Mouse (Mus musculus) retina, postnatal 1 day (tissue): ENCODE measurements around the gene Cftr.

ENCODE experiments used
- DNase-seq: peaks from one replicate; pipeline ENCODE4 v3.0.0-alpha.2; 2012

The Cftr gene

DNA sequence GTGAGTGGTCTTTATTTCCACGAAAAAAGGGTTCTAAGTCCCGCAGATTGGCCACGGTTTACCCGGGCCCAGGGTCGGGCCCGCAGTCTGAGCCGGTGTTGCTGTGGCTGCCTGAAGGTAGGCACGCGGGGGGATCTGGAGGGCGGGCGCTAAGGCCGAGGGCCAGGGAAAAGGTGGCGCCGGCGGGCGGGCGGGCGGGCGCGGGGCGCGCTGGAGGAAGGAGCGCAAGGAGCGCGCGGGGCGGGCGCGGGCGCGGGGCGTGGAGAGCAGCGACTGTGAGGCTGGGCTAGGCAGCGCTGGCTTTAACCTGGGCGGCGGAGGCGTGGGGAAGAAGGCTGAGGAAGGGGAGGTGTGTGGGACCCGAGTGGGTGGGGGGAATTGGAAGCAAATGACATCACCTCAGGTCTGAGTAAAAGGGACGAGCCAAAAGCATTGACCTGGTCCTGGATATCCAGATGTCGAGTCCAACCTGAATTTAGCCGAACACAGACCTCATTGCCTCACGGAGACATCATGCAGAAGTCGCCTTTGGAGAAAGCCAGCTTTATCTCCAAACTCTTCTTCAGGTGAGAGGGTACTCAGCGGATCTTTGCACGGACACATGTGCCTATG is at the start of gene Cftr:
Gene Cftr (plus strand): TSS at position 377 of the 612 bp plus-strand sequence.
- peak; percentile 62 for DNase-seq

DNA sequence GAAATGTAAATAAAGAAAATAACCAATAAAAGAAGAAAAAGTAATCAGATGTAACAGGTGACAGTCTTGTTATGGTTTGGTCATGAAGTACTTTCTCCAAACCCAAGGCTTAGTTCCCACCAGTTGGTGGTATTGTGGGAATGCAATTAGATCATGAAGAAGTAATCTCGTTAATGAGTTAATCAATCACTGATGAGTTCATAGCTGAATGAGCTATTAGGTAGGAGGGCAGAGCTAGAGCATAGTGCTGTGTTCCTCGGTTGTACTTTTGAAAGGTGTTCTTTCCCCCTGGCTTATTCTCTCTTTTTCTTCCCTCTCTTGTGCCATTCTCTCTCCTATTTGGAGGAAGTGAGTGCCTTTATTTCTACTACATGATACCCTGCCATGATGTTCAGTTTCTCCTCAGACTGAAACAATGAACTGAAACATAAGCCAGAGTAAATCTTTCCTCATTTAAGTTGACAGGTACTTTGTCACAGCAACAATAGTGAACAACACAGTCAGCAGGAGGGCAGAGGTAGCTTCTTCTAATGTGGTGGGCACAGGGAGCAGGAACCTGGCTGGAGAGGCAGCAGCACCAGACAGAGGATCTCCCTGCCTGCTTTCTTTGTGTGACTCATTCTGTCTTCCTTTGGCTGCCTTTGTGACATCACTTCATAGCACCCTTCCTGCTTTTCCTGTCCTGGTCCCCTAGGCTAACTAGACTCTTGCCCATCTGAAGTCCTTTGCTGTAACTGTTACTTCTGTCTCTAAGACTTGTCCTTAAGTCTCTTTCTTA is 43.1 kb upstream of the Cftr start:
- no peak for DNase-seq

DNA sequence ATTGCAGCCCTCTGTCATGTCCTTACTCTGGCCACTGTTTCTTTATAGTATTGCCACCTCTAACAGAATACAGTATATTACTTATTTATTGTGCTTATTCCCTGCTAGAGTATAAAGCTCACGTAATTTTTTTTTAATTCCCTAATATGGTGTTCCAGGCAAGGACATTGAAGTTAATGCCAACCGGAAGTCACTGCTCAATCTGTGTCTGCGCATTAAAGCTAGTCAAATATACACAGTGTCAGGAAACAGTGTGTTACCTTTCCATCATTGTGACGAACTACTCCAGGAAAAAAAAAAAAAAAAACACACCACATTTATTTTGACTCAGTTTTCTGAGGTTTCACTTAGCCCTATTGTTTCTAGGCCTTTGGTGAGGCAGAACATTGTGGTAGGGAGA is 42.4 kb upstream of the Cftr start:
- no peak for DNase-seq

DNA sequence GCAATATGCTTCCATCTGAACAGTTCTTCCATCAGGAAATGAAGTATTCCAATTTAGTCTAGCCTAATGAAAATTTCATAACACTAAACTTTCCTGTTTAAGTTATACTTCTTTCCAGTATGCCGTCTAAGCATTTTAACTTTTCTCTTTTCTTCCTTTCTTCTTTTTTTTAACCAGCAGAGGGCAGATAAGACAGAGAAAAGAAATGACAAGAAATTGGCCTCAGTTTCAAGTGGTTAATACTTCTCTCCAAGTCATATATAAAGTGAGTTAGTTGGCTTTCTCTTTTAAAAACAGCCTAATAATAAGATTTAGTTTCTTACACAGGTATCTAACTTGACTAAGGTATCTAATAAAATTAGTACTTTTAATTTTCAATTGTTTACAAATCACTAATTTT is 35.2 kb upstream of the Cftr start:
- DNase-seq, result no peak

DNA sequence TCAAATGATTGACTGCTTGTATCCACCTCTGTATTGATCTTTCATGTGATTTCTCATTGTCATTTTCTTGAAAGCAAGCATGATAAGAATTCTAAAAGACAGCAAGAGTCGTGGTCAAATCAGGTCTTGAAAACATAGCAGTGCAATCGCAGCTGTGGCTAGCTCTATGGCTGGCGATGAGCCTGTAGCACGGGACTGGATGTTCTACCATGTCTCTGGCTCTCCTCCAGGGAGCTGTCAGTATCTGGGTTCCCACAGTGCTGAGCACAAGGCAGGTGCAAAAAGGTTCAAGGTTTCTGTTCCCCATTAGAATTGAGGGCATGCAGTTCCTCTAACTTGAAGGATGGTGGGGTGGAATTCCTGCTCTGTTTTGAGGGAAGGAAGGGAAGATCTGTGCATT is 17.5 kb upstream of the Cftr start:
- no peak for DNase-seq

DNA sequence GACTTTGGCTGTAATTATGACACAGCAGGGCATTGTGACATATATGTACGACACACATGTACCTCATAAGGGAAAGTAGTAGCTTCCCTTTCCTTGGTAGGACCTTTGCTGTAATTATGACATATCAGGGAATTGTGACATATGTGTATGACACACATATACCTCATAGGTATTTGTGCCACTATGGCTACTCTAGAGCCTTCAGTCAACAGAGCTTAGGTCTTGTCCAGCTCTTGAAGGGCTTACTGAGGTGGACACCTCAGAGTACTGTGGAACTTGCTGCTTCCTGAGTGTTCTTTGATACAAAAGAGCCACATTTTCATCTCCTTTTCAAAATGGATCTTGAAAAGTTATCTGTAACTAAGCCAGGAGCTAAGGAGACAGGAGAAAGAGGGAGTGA is 869 bp upstream of the Cftr start:
- DNase-seq, result no peak

DNA sequence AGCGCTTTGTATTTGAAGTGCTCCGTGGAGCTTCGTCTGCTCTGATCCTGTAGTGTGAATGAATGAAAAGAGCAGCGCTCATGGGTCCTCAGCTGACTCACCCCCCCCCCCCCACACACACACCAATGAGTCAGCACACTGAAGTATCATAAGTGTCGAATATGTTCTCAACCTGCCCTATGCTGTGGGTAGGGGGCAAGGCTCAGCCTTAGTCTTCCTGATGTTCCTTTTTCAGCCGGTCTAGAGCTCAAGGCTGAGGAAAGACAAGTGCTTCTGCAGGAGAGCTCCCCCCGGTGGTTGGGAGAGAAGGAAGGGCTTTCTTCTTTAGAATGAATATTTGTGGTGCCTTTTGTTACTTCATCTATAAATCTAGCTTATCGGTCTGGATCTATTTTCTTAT is 1.1 kb downstream of the Cftr start:
- peak; percentile 35 for DNase-seq

DNA sequence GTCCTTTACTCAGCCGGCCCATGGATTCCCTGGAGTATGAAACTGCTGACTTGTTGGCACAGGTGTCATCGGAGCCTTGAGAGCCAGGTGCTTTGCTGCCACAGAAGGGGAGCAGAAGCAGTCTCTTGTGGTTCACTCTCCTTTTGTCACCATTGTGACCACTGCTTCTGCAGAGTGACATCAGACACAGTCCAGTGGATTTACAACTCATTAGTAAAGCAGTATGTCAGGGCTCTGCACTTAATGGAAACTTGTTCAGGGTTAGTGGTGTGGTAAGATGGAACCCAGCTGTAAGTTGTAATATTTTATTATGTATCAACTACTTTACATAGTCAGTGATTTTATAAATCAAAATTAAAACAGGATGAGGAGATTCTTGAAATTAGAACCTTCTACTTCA is 7.0 kb downstream of the Cftr start:
- no peak for DNase-seq

DNA sequence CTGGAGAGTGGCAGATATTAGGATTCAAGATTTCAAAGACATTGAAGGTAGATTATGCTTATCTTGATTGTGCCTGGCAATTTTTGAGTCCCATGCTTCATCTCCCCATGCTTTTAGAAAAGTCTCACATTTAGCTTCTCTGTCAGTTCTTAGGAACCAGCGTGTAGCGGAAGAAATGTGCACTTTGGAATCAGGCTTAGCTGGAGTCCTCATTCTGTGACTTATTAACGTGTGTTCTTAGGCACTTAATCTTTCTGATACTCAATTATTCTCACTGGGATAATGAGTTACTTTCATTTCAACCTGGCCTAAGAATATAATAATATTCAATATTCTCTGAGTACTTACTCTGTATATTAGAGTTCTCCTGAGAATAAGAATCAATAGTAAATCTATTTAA is 10.2 kb downstream of the Cftr start:
- DNase-seq, result no peak

DNA sequence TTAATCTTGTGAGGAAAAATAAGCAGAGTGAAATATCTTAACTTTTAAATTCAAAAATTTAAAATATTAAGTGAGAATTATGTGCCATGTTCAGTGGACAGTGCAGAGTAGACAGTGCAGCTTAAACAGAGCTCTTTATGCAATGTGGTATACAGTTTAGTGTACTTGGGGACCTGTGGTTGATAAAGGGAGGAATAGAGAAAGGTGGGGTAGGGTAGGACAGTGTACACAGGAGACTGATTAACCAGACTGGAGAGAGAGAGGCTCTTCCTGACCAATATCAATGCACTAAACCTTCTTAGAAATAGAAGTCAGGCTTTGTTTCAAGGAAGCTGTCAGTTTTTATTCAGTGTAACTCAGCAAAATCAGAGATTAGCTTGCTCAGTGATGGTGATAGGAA is 12.4 kb downstream of the Cftr start:
- DNase-seq, result no peak

DNA sequence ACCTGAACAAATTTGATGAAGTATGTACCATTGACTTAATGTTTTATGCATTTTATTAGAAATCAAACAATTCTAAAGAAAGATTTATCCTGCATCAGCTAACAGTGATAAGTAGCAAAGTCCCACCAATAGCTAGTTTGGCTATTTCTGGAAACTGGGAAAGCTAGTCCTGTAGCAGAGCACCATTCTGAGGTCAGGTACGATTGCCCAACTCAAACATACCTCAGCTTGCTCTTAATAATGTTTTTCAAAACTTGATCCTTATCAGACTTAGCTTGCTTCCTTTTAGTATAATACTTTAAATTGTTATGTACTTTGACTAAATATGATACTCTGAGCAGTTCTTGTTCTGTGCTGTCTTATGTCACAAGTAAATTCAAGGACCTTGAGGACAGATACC is 50.2 kb downstream of the Cftr start:
- DNase-seq, result no peak

DNA sequence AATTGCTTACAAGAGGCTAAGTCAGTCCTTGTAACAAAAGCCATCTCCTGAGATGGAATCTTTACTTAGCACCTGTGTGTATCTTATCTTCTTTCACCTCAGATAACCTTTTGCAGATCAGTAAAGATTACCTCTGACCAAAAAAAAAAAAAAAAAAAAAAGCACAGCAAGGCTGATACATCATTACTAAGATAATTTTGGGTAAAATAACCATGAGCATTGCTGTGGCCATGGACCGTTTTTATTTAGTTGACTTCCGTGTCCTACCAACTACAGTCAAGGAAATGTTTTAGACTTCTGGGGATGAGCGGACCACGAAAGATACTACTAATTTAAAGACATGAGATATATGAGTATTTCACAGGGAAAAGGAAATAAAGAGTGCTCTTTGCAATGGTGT is 52.7 kb downstream of the Cftr start:
- DNase-seq, result no peak

DNA sequence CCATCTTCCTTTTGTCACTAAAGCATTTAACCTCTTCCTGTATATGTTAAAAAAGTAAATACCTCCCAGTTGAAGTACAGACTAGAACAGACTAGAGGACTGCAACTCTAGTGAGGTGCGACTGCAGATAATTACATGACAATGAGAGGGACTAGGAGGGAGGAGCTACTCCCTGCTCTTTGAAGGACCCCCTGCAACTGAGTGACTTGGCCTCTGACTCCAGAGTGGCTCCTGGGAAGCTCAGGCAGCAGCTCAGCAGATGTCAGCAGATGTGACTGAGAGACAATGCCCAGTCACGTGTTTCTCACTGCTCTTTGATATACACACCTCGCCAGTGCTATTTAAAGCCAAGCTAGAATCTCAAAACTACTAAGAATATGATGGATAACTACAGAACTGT is 54.7 kb downstream of the Cftr start:
- DNase-seq, result no peak

DNA sequence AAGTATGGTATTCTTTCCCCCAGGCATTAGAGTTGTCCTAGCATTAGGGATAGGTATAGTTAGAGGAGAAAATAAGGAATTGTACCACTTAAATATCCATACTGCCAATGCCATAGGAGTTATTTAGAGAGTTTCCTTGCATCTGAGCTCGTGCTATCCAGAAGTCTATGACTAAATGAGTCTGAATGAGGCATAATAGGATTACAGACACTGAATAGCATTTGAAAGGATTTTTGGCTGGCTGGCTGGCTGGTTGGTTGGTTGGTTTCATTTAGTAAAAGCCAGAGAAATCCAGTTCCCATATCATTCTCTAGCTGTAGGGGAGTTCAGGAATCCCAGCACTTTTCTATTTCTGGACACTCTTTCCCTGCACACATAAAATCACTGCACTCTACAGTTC is 76.0 kb downstream of the Cftr start:
- DNase-seq, result no peak

DNA sequence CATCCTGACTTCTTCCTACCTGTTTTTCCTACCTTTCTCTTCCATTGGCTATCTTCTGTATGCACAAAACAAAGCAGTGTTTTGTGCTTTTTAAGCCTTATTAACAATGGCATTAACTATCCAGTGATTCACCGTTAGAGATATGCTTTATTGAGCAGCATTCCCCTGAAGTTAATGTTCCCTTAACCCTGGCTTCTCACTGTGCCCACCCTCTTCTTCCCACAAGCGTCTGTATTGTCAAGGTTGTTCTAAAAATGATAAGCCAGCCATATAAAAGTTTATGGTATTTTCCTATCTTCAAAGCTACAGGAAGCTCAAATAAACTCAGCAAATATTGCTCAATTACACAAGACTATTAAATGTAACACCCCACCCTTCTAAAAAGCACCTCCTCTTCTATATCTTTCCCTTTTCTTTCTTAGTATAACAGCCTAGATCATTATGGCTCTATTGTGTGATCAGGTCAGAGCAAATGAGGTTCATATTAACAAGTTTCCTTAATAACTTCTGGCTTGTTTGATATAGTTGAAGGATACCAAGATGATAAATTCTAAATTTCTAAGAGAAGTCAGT is 77.5 kb downstream of the Cftr start:
- no peak for DNase-seq

DNA sequence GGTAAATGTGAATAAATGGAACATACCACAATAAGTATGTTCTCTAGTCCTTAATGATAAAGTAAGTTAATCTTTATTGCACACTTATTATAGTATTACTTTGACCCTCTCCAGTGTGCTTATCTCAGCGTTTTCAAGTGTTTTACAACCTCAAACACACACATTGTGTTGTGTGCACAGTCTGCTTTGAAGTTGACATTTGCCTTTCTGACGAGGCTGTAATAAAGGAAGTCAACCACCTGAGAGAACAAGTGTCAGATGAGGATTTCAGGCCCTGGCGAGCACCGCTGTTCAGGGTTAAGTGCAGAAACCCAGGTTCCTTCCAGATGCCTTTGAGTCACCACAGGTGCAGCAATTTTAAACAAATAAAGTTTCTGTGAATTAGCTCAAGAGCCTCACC is 78.0 kb downstream of the Cftr start:
- DNase-seq, result no peak

DNA sequence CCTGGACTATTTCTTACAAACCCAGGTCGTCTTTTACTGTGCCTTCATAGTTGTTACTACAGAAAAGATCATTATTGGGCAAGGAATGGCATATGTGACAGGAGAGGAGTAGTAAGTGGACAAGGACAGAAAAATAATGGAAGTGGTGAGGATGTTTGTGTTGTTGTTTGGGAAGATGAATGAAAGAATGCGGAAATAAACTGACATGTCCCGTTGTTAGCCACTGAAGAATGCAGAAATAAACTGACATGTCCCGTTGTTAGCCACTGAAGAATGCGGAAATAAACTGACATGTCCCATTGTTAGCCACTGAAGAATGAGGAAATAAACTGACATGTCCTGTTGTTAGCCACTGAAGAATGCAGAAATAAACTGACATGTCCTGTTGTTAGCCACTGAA is 84.1 kb downstream of the Cftr start:
- DNase-seq, result peak; percentile 51

DNA sequence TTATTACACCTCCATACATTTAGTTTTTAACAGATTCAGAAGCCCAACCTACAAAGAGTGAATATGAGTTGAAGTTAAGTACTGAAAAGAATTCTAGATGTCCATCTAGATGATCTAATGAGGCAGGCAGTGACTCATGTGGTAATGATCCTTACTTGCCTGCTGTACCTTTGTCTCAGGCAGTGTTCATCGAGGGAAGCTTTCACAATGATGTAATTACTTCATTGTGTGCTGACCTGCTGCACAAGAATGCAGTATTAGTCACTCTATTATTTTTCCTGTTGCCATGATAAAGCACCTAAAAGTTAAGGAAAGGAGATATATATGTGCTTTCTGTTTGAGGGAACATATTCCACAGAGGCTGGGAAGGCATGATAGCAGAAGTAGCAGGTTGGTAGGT is 100.5 kb downstream of the Cftr start:
- no peak for DNase-seq

DNA sequence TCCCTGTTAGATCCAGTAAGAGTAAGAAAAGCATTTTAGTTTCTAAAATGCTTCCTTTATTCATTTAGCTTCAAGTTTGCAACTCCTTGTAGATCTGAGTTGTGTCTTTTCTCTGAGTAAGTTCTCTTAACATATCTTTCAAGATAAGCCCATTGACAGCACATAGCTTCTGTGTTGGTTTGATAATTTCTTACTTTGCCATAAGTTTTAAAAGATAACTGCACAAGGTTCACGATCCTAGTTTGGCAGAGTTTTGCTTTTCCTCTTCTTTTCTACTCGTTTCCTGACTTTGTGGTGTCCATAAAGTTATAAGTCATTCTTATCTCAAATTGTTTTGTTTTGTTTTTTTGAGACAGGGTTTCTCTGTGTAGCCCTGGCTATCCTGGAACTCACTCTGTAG is 130.3 kb downstream of the Cftr start:
- DNase-seq, result no peak

DNA sequence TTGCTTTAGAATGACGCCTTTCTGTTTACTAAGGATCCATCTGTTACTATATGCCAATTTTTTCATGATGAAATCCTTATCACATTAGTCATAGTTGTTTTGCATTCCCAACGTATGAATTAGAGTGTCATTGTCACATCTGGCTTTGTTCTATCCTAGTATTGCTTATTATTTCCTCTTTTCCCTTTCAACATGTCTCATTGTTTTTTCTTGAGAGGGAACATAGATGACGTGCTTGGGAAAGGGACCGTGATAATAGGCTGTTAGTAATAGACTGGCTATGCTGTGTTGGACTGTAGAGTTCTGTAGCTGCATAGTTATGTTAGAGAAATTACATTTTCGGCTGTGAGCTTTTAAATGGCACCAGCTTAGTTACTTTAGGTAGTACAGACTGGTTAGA is 131.6 kb downstream of the Cftr start:
- DNase-seq, result no peak

DNA sequence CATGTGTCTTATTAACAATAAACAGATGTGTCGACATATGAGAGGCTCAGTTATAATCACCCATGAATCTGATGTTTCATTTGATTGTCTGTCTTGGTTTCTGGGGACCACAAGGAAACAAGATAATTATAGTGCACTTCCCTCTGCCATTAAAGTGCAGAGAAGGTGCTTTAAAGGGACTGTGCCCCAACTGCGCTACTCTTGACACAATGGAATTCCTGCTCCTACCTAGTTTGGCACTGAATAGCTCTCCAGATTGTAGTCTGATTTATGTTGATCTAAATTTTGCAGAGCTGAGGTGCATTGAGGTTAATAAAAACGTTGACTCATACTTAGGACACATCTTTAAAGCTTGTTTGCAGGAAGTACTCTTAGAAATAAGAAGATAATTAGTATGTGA is 132.7 kb downstream of the Cftr start:
- DNase-seq, result no peak

DNA sequence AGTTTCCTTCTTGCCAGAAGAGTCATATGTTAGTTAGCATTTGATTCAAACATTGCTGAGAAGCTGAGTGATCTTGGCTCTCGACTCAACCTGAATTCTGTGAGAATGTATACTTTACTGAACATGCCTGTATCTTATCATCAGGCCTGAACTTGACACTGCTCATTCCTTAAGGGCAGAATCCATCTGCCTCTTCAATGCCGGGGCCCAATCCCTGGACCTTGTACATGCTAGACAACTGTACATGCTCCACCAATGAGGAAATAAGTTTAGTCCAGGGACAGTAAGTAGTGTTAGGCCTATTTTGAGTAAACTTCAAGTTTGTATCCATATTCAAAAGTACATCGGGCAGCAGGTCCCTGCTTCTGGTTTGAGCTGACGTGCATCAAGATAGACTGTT is 134.6 kb downstream of the Cftr start:
- DNase-seq, result no peak

DNA sequence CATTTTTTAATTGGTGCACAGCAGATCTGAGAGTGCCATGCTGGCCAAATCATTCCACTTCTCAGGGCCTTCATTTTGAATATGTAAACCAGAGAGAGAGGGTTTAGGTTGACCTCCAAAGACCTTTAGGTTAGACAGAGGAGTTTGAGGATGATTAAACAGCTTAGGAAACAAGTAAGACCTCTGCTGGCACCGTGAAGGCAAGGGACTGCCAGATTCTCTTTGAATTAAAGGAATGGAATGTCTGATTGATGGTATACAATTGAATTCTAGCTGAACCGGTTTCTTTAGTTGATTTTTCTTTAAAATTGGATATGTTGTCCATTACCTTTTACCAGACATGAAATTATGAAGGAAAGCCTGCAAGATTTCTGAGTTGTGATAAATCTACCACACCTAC is 140.5 kb downstream of the Cftr start:
- no peak for DNase-seq

DNA sequence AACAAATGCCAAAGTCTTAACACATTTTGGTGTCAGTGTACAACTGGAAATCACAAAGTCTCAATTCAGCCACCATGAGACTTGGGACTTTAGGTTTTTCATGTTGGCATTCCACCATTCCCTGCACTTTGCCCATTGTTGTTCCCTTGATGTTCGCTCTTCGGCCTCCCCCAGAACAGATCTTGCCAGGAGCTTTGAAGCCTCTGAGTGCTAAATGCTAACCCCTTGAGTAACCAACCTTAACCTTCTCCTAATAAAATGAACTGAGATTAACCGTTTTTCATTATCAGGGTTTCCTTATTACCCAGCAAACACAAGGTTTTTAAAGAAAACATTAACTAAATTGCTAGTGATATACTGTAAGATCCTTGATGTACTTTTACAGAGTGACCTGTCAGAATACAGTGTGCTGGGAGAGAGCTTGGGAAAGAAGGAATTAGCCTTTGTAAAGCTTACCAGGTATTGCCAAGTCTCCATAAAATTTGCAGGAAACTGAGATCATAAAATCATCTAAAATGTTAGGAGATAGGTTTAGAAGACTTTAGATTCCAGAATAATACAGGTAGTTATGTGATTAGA is 144.0 kb downstream of the Cftr start:
- no peak for DNase-seq
